Mouse (Mus musculus) lung, adult 18-20 months (tissue): ENCODE measurements around the gene Strada.
"Not testable (repeated sequence)": the region's sequence is repeated elsewhere in the genome, so short reads cannot be mapped to it uniquely, and the experiment has no call there.

ENCODE experiments used
- DNase-seq, 2 experiments: peaks; one replicate each; pipeline ENCODE4 v3.0.0; 2022; ENCODE audit warnings: mixed read lengths in 2 of 2

Strada gene

GRCm38 (mm10) chr11:106154091-106154490 is 47.9 kb downstream of the Strada start:
- DNase-seq = no peak

GRCm38 (mm10) chr11:106152132-106152531 is 49.8 kb downstream of the Strada start:
- no peak for DNase-seq

GRCm38 (mm10) chr11:106151219-106151618 is 50.7 kb downstream of the Strada start:
- DNase-seq = no peak

- DNase-seq = peak; percentile 91 to 94
Observed at GRCm38 (mm10) chr11:106134580-106135528, 67.1 kb downstream of the Strada start.

GRCm38 (mm10) chr11:106132516-106132915 is 69.5 kb downstream of the Strada start:
- no peak for DNase-seq

- no peak for DNase-seq
Observed at GRCm38 (mm10) chr11:106129477-106129876, 72.5 kb downstream of the Strada start.

- not testable (repeated sequence) for DNase-seq
Observed at GRCm38 (mm10) chr11:106126727-106127373, 75.1 kb downstream of the Strada start.

- DNase-seq = no peak
Observed at GRCm38 (mm10) chr11:106125827-106126226, 76.1 kb downstream of the Strada start.

GRCm38 (mm10) chr11:106124784-106125183 is 77.2 kb downstream of the Strada start:
- DNase-seq = no peak

GRCm38 (mm10) chr11:106122736-106123135 is 79.2 kb downstream of the Strada start:
- DNase-seq = peak; percentile 46 to 64

GRCm38 (mm10) chr11:106122221-106122620 is 79.7 kb downstream of the Strada start:
- no peak for DNase-seq
